Mouse (Mus musculus) lung, postnatal 0 days (tissue): ENCODE data around the gene Cdcp2. TPM values are rescaled to one million over a fixed set of nuclear protein-coding genes. Genes with fewer than 3 reads are reported as not detected.

ENCODE experiments used
- ATAC-seq: fragments of 200-750 bp; cut with Nextera tagmentation; 2 replicates; pipeline ENCODE4 v1.8.0; 2017; ENCODE audit warnings: moderate library complexity
- DNase-seq: peaks from one replicate; pipeline ENCODE4 v3.0.0-alpha.2; 2016; ENCODE audit warnings: low spot score
- H3K27ac ChIP-seq: fragments of 300-500 bp; sonication (generic); 2 replicates; pipeline ENCODE4 v1.5.1; 2014; ENCODE audit warnings: antibody characterized with exemption, mild to moderate bottlenecking, low read length, mixed read lengths
- H3K27me3 ChIP-seq: fragments of 300-500 bp; sonication (generic); replicated peaks from 2 replicates; pipeline ENCODE4 v1.6.1; 2014; ENCODE audit warnings: low read length, mixed read lengths; ENCODE audit not compliant: insufficient read depth
- H3K36me3 ChIP-seq: fragments of 300-500 bp; sonication (generic); 2 replicates; pipeline ENCODE4 v1.6.1; 2014; ENCODE audit warnings: low read length, mixed read lengths; ENCODE audit not compliant: insufficient read depth
- H3K4me1 ChIP-seq: fragments of 300-500 bp; sonication (generic); 2 replicates; pipeline ENCODE4 v1.6.1; 2014; ENCODE audit warnings: antibody characterized with exemption, low read depth, low read length, mixed read lengths; ENCODE audit not compliant: insufficient read depth
- H3K4me2 ChIP-seq: fragments of 300-500 bp; sonication (generic); replicated peaks from 2 replicates; pipeline ENCODE4 v1.6.1; 2014; ENCODE audit warnings: low read depth, mild to moderate bottlenecking, low read length, moderate library complexity, mixed read lengths
- H3K4me3 ChIP-seq: fragments of 300-500 bp; sonication (generic); 2 replicates; pipeline ENCODE4 v1.5.1; 2014; ENCODE audit warnings: low read depth, low read length
- H3K9ac ChIP-seq: fragments of 300-500 bp; sonication (generic); replicated peaks from 2 replicates; pipeline ENCODE4 v1.6.1; 2014; ENCODE audit warnings: low read depth, mild to moderate bottlenecking
- H3K9me3 ChIP-seq: fragments of 300-500 bp; sonication (generic); 2 replicates; pipeline ENCODE4 v1.6.1; 2016; ENCODE audit warnings: low read length, mixed read lengths
- CTCF ChIP-seq: IDR thresholded peaks from 2 replicates; pipeline ENCODE4 v1.5.1; 2016; ENCODE audit warnings: antibody characterized with exemption, mild to moderate bottlenecking
- EP300 ChIP-seq: IDR thresholded peaks from 2 replicates; pipeline ENCODE4 v1.6.1; 2016; ENCODE audit warnings: antibody characterized with exemption, mild to moderate bottlenecking, control low read depth
- WGBS: fragments of 180-500 bp; shearing (Covaris S2); extraction: QIAGEN DNeasy Blood & Tissue Kit; methylation state at CpG from one replicate; pipeline ENCODE4 v1.1.7; 2014; 5-methylcytosine and 5-hydroxymethylcytosine counted together
- polyA plus RNA-seq: library from polyadenylated mRNA; unstranded; fragments of >200 nt; fragmentation: Nextera tagmentation; extraction: Ambion mirVana; gene quantifications from 2 replicates; pipeline ENCODE4 v1.2.1, GENCODE M21; 2015

Cdcp2 gene
- polyA plus RNA-seq, 1 experiment from 2014 or later: 0.14 TPM

GRCm38 (mm10) chr4:107125101-107125500 lies 28.4 kb downstream of the Cdcp2 start:
- 64% methylated on average over 5 of the region's 5 CpGs for WGBS
- no peak overlapping the region for H3K9ac ChIP-seq
- no peak overlapping the region for H3K27ac ChIP-seq
- H3K27me3 ChIP-seq: no peaks in the 10 kb centered on the region
- H3K4me3 ChIP-seq: no peak overlapping the region
- no peaks in the 10 kb centered on the region for H3K4me1 ChIP-seq
- no peaks in the 10 kb centered on the region for H3K9me3 ChIP-seq
- DNase-seq: no peak
- no peaks in the 10 kb centered on the region for H3K36me3 ChIP-seq
- TF ChIP-seq EP300: no peak
- TF ChIP-seq CTCF: peak; percentile 28; the same call in 1 of the 2 replicates
- H3K4me2 ChIP-seq: no peak overlapping the region
- ATAC-seq: no peak

GRCm38 (mm10) chr4:107126389-107126788 lies 29.7 kb downstream of the Cdcp2 start:
- 70% methylated on average over 10 of the region's 10 CpGs for WGBS
- H3K4me1 ChIP-seq: no peaks in the 10 kb centered on the region
- ATAC-seq (no peak), DNase-seq (no peak)
- no peak overlapping the region for H3K4me3 ChIP-seq
- no peak overlapping the region for H3K9ac ChIP-seq
- no peak overlapping the region for H3K27ac ChIP-seq
- no peaks in the 10 kb centered on the region for H3K27me3 ChIP-seq
- no peaks in the 10 kb centered on the region for H3K9me3 ChIP-seq
- TF ChIP-seq CTCF (no peak), EP300 (no peak)
- H3K36me3 ChIP-seq: no peaks in the 10 kb centered on the region
- H3K4me2 ChIP-seq: no peak overlapping the region

DNA sequence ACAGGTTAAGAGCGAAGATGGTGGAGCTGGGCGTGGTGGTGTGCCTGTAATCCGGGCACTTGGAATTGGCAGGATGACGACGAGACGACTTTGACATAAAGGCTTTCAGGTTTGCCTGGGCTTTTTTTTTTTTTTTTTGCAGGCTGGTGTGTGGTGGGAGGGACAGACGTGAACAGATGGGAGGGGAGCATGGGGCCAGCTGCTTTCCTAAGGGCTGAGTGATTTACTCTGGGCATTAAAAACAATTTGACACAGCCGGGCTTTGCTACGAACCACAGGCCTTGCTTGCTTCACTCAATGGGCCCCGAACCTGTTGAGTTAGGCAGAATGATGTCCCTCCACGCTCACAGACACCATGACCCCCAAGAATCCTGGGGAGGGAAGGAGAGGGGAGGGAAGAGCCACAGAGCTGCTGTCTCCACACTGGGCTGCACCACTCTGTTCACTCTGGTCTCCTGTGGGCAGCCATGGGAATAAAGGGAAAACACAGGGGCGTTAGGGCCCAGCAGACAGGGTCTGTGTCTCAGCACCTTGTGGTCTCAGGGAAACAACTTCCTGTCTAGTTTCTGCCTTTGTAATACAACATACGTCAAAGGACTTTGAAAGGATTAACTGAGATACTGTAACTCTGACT lies 30.3 kb downstream of the Cdcp2 start:
- H3K36me3 ChIP-seq: no peaks in the 10 kb centered on the region
- H3K27ac ChIP-seq: no peak overlapping the region
- H3K4me1 ChIP-seq: no peaks in the 10 kb centered on the region
- no peak overlapping the region for H3K4me2 ChIP-seq
- H3K4me3 ChIP-seq: no peak overlapping the region
- DNase-seq (no peak), ATAC-seq (no peak)
- 67% methylated on average over 13 of the region's 13 CpGs for WGBS
- no peak overlapping the region for H3K9ac ChIP-seq
- no peaks in the 10 kb centered on the region for H3K27me3 ChIP-seq
- TF ChIP-seq EP300 (no peak), CTCF (no peak)
- no peaks in the 10 kb centered on the region for H3K9me3 ChIP-seq

DNA sequence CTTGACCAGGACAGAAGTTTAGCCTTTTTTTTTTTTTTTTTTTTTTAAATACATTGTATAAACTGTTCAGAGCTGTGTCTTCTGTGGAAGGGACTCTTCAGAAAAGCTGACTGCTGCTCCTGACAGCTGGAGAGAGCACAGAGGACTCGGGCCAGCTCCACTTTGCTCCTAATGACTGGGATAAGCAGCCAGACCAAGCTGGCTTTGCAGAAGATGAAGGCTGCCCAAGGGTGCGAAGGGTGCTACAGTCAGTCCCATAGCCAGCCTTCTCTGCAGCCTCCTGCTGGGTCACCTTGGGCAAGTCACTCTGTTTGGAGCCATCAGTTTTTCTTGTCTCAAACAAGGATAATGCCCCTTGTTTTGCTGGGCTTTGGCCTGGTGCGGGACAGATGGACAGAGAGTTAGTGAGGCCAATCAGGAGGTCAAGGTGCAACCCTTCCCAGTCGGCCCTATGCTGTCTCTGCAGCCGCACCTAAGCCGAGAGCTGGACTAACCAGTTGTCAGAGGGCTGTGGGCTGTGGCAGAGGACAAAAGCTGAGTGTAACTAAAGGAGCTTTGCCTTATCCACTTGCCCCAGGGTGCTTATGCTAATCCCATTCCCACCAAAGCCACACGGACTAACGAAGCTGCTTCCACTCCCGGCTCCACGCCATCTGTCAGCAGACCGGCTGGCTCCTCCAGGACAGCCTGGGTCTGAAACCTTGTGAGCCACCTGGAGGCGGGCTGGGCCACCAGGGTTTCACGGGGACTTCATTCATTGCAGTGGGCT lies 31.4 kb downstream of the Cdcp2 start:
- no peak for ATAC-seq
- WGBS: 50% methylated on average over 13 of the region's 13 CpGs
- no peaks in the 10 kb centered on the region for H3K27me3 ChIP-seq
- no peak for DNase-seq
- H3K27ac ChIP-seq: no peak overlapping the region
- H3K4me3 ChIP-seq: no peak overlapping the region
- H3K4me2 ChIP-seq: no peak overlapping the region
- H3K4me1 ChIP-seq: no peaks in the 10 kb centered on the region
- no peaks in the 10 kb centered on the region for H3K36me3 ChIP-seq
- H3K9ac ChIP-seq: no peak overlapping the region
- no peaks in the 10 kb centered on the region for H3K9me3 ChIP-seq
- TF ChIP-seq EP300: no peak
- TF ChIP-seq CTCF: no peak

DNA sequence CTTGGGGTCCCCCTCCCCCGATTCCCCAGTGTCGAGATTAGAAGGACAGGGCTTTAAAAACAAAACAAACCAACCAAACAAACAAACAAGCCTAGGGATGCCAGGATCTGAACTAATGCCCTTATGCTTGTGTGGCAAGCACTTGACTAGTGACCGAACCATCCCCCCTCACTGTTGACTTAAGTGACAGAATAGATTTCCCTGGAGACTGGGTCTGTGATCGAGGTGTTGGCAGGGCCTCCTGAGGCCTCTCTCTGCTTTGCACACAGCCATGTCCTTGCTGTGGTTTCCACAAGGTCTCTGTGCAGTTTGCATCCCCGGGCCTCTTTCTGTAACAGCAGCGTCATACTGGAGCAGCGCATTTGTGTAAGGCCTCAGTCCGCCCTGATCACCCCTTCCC lies 32.7 kb downstream of the Cdcp2 start:
- no peaks in the 10 kb centered on the region for H3K9me3 ChIP-seq
- no peak for DNase-seq
- TF ChIP-seq EP300 (no peak), CTCF (no peak)
- no peaks in the 10 kb centered on the region for H3K27me3 ChIP-seq
- H3K36me3 ChIP-seq: no peaks in the 10 kb centered on the region
- 67% methylated on average over 8 of the region's 8 CpGs for WGBS
- H3K27ac ChIP-seq: no peak overlapping the region
- H3K9ac ChIP-seq: no peak overlapping the region
- no peak overlapping the region for H3K4me2 ChIP-seq
- no peak for ATAC-seq
- no peak overlapping the region for H3K4me3 ChIP-seq
- no peaks in the 10 kb centered on the region for H3K4me1 ChIP-seq

GRCm38 (mm10) chr4:107130534-107130933 lies 33.8 kb downstream of the Cdcp2 start:
- H3K4me2 ChIP-seq: no peak overlapping the region
- WGBS: 34% methylated on average over 9 of the region's 9 CpGs
- no peak overlapping the region for H3K9ac ChIP-seq
- no peaks in the 10 kb centered on the region for H3K36me3 ChIP-seq
- no peaks in the 10 kb centered on the region for H3K4me1 ChIP-seq
- H3K9me3 ChIP-seq: no peaks in the 10 kb centered on the region
- H3K27me3 ChIP-seq: no peaks in the 10 kb centered on the region
- no peak overlapping the region for H3K4me3 ChIP-seq
- H3K27ac ChIP-seq: no peak overlapping the region
- TF ChIP-seq CTCF (no peak), EP300 (no peak)
- ATAC-seq (no peak), DNase-seq (peak; percentile 11)
